Mouse (Mus musculus) thymus, postnatal 36 days (tissue): ENCODE results near the gene Oprl1.

Experiments
- DNase-seq, 2 experiments: peaks; one replicate each; pipeline ENCODE4 v3.0.0; 2022; ENCODE audit warnings: mixed read lengths in 2 of 2

The Oprl1 gene

GRCm38 (mm10) chr2:181693339-181694280 is 21.2 kb upstream of the Oprl1 start, which contains the start of gene Rgs19:
Rgs19 (minus strand) TSS chr2:181693977.
- peak; percentile 90 to 92 for DNase-seq

GRCm38 (mm10) chr2:181694581-181694980 is 20.2 kb upstream of the Oprl1 start:
- no peak for DNase-seq

GRCm38 (mm10) chr2:181695776-181696175 is 19.0 kb upstream of the Oprl1 start:
- DNase-seq: no peak

- no peak for DNase-seq
These were observed 17.9 kb upstream of the Oprl1 start for GRCm38 (mm10) chr2:181696801-181697420.

- no peak for DNase-seq
These were observed 16.6 kb upstream of the Oprl1 start, which contains the start of gene Lkaaear1 for GRCm38 (mm10) chr2:181698241-181698640. Lkaaear1 (minus strand) TSS chr2:181698442.

- DNase-seq: no peak
These were observed 8.1 kb upstream of the Oprl1 start for GRCm38 (mm10) chr2:181706668-181707067.

- DNase-seq: no peak
These were observed 1.1 kb upstream of the Oprl1 start for GRCm38 (mm10) chr2:181713749-181714148.

GRCm38 (mm10) chr2:181715382-181715781 is 566 bp downstream of the Oprl1 start:
- DNase-seq: no peak

- DNase-seq: no peak
These were observed 2.2 kb downstream of the Oprl1 start for GRCm38 (mm10) chr2:181716991-181717390.

GRCm38 (mm10) chr2:181720061-181720460 is 5.2 kb downstream of the Oprl1 start:
- DNase-seq: no peak

- no peak for DNase-seq
These were observed 6.4 kb downstream of the Oprl1 start for GRCm38 (mm10) chr2:181721200-181721599.

- peak in 1 of 2 experiments; percentile 12 for DNase-seq
These were observed 7.4 kb downstream of the Oprl1 start for GRCm38 (mm10) chr2:181722213-181722612.

- DNase-seq: no peak
These were observed 12.9 kb downstream of the Oprl1 start for GRCm38 (mm10) chr2:181727659-181728262.

- peak; percentile 32 to 56 for DNase-seq
These were observed 15.2 kb downstream of the Oprl1 start for GRCm38 (mm10) chr2:181730051-181730450.

- no peak for DNase-seq
These were observed 37.8 kb downstream of the Oprl1 start for GRCm38 (mm10) chr2:181752626-181753025.

- DNase-seq: no peak
These were observed 43.4 kb downstream of the Oprl1 start for GRCm38 (mm10) chr2:181758147-181758725.

- DNase-seq: no peak
These were observed 44.2 kb downstream of the Oprl1 start for GRCm38 (mm10) chr2:181759041-181759440.

- no peak for DNase-seq
These were observed 48.4 kb downstream of the Oprl1 start, which contains the start of gene Myt1 for GRCm38 (mm10) chr2:181763006-181763830. Myt1 (plus strand) TSS chr2:181763332.

GRCm38 (mm10) chr2:181763886-181764527 is 49.2 kb downstream of the Oprl1 start:
- no peak for DNase-seq

- peak; percentile 5 to 8 for DNase-seq
These were observed 49.8 kb downstream of the Oprl1 start for GRCm38 (mm10) chr2:181764600-181764999.

GRCm38 (mm10) chr2:181765251-181765650 is 50.4 kb downstream of the Oprl1 start:
- no peak for DNase-seq
